Mouse (Mus musculus) midbrain, embryonic 11.5 days (tissue): ENCODE measurements around the gene Krtcap2. TPM values are rescaled to one million over a fixed set of nuclear protein-coding genes. Genes with fewer than 3 reads are reported as not detected.
A peak's percentile ranks its signal among the peaks of the same experiment; 100 is the strongest.

Source experiments
- ATAC-seq: fragments of 200-750 bp; cut with Nextera tagmentation; 2 replicates; pipeline ENCODE4 v1.8.0; 2017; ENCODE audit warnings: moderate TSS enrichment, moderate library complexity; ENCODE audit not compliant: low FRiP score
- DNase-seq: peaks from one replicate; pipeline ENCODE4 v3.0.0; 2015; ENCODE audit warnings: low spot score; ENCODE audit errors: missing footprints
- H3K27ac ChIP-seq: fragments of 300-500 bp; sonication (generic); 2 replicates; pipeline ENCODE4 v1.5.1; 2014; ENCODE audit warnings: low read depth, low read length
- H3K27me3 ChIP-seq: fragments of 300-500 bp; sonication (generic); 2 replicates; pipeline ENCODE4 v1.6.1; 2014; ENCODE audit warnings: mild to moderate bottlenecking, low read length, moderate library complexity, mixed read lengths; ENCODE audit not compliant: control insufficient read depth, insufficient read depth
- H3K36me3 ChIP-seq: fragments of 300-500 bp; sonication (generic); 2 replicates; pipeline ENCODE4 v1.6.1; 2014; ENCODE audit warnings: mild to moderate bottlenecking, low read length, moderate library complexity, mixed read lengths; ENCODE audit not compliant: control insufficient read depth, insufficient read depth
- H3K4me1 ChIP-seq: fragments of 300-500 bp; sonication (generic); 2 replicates; pipeline ENCODE4 v1.6.1; 2014; ENCODE audit warnings: low read length; ENCODE audit not compliant: control insufficient read depth, insufficient read depth
- H3K4me2 ChIP-seq: fragments of 300-500 bp; sonication (generic); 2 replicates; pipeline ENCODE4 v1.6.1; 2014; ENCODE audit warnings: mild to moderate bottlenecking, moderate library complexity
- H3K4me3 ChIP-seq: fragments of 300-500 bp; sonication (generic); 2 replicates; pipeline ENCODE4 v1.5.1; 2014; ENCODE audit warnings: low read depth, low read length
- H3K9ac ChIP-seq: fragments of 300-500 bp; sonication (generic); 2 replicates; pipeline ENCODE4 v1.6.1; 2014; ENCODE audit warnings: low read length
- H3K9me3 ChIP-seq: fragments of 300-500 bp; sonication (generic); 2 replicates; pipeline ENCODE4 v1.6.1; 2016; ENCODE audit warnings: low read length; ENCODE audit not compliant: control insufficient read depth
- WGBS: fragments of 180-500 bp; shearing (Covaris S2); extraction: QIAGEN DNeasy Blood & Tissue Kit; methylation state at CpG from one replicate; pipeline ENCODE4 v1.1.7; 2014; 5-methylcytosine and 5-hydroxymethylcytosine counted together
- polyA plus RNA-seq: library from polyadenylated mRNA; unstranded; fragments of >200 nt; fragmentation: Nextera tagmentation; extraction: Ambion mirVana; gene quantifications from 2 replicates; pipeline ENCODE4 v1.2.1, GENCODE M21; 2014

Gene Krtcap2
- polyA plus RNA-seq, 1 experiment from 2014 or later: 270 TPM

DNA sequence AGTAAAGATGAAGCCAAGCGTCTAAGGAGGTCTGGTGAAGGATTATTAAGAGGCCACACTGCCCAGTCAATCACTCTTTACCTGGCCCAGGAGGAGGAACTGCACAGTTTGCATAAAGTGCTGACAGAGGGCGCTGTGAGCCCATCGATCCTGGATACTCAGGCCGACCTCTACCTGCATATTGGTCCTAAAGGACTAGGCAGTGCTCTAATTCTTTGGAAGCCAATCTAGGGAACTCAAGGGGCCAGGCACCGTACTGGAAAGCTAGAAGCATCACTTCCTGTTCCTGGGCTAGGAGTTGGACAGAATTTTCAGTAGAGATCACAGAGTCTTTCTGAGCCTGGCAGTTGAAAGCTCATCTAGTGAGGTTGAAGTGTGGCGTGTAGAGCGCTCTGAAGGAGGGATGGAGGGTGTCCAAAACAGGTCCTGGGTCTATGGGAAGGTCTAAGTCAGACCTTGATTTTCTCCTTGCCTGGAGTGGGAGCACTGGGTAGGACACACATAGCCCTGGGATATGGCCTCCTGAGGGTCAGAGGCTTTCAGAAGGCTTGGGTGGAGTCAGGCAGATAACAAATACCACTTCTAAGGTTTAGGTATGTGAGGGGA is 4.8 kb downstream of the Krtcap2 start:
- Histone ChIP-seq H3K27me3 (peaks cover 2% of the 10 kb centered on the region; the same call in 1 of the 2 replicates), H3K4me3 (no peak overlapping the region), H3K27ac (no peak overlapping the region), H3K4me2 (no peak overlapping the region), H3K9ac (no peak overlapping the region), H3K4me1 (peaks cover 21% of the 10 kb centered on the region), H3K36me3 (no peaks in the 10 kb centered on the region), H3K9me3 (no peaks in the 10 kb centered on the region)
- no peak for DNase-seq
- no peak for ATAC-seq
- 24% methylated on average over 7 of the region's 7 CpGs for WGBS

DNA sequence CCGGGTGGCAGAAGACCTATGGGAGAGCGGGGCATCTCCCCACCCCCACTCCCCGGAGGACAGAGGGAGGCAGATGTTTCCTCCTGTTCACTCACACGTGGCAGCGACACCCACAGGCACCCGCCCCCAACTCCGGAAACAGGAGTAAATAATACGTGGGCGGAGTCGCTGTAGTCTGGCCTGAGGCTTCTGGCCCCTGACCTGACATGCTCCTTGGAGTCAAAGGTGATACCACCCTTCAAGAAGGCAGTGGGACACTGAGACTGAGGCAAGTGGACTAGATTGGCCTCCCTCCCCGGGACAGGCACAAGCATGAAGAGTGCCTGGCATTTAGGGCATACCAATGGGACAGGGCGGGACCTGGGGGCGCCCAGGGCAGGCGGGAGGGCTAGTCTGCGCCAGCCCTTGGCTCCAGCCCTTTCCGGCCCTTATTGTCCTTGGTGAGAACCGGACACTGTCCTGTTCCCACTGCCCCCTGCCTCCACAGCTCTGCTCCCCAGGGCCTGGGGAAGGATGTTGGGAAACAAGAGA is 5.7 kb downstream of the Krtcap2 start:
- WGBS: 5% methylated on average over 17 of the region's 17 CpGs
- H3K36me3 ChIP-seq: no peaks in the 10 kb centered on the region
- no peaks in the 10 kb centered on the region for H3K9me3 ChIP-seq
- H3K9ac ChIP-seq: peak overlapping the region; percentile 36
- DNase-seq (no peak), ATAC-seq (no peak)
- H3K4me3 ChIP-seq: no peak overlapping the region
- peaks cover 2% of the 10 kb centered on the region; the same call in 1 of the 2 replicates for H3K27me3 ChIP-seq
- peaks cover 18% of the 10 kb centered on the region for H3K4me1 ChIP-seq
- H3K4me2 ChIP-seq: no peak overlapping the region
- H3K27ac ChIP-seq: no peak overlapping the region

GRCm38 (mm10) chr3:89254994-89255393 is 9.2 kb downstream of the Krtcap2 start:
- Histone ChIP-seq H3K9me3 (no peaks in the 10 kb centered on the region), H3K4me1 (peaks cover 10% of the 10 kb centered on the region; the same call in 1 of the 2 replicates), H3K27ac (no peak overlapping the region), H3K4me2 (no peak overlapping the region), H3K4me3 (no peak overlapping the region), H3K27me3 (peaks cover 2% of the 10 kb centered on the region; the same call in 1 of the 2 replicates), H3K9ac (no peak overlapping the region), H3K36me3 (no peaks in the 10 kb centered on the region)
- ATAC-seq: no peak
- WGBS: 91% methylated on average over 5 of the region's 5 CpGs
- no peak for DNase-seq

- ATAC-seq (no peak), DNase-seq (no peak)
- H3K36me3 ChIP-seq: no peaks in the 10 kb centered on the region
- WGBS: 83% methylated on average over 5 of the region's 5 CpGs
- H3K4me2 ChIP-seq: no peak overlapping the region
- H3K9ac ChIP-seq: no peak overlapping the region
- H3K27me3 ChIP-seq: peaks cover 2% of the 10 kb centered on the region; the same call in 1 of the 2 replicates
- no peak overlapping the region for H3K27ac ChIP-seq
- H3K9me3 ChIP-seq: no peaks in the 10 kb centered on the region
- H3K4me3 ChIP-seq: no peak overlapping the region
- H3K4me1 ChIP-seq: peaks cover 6% of the 10 kb centered on the region; the same call in 1 of the 2 replicates
These were observed 10.4 kb downstream of the Krtcap2 start for GRCm38 (mm10) chr3:89256177-89256576.

GRCm38 (mm10) chr3:89259076-89259475 is 13.3 kb downstream of the Krtcap2 start, which contains the start of gene Dpm3:
Gene Dpm3 (plus strand): TSS chr3:89259358.
- Histone ChIP-seq H3K9ac (no peak within 1 kb of the TSS), H3K36me3 (no peaks in the 10 kb centered on the region), H3K4me2 (no peak within 1 kb of the TSS), H3K27me3 (no peaks in the 10 kb centered on the region), H3K27ac (no peak within 1 kb of the TSS), H3K4me1 (no peaks in the 10 kb centered on the region), H3K4me3 (no peak within 1 kb of the TSS), H3K9me3 (no peaks in the 10 kb centered on the region)
- ATAC-seq (no peak), DNase-seq (no peak)
- 61% methylated on average over 7 of the region's 7 CpGs for WGBS

DNA sequence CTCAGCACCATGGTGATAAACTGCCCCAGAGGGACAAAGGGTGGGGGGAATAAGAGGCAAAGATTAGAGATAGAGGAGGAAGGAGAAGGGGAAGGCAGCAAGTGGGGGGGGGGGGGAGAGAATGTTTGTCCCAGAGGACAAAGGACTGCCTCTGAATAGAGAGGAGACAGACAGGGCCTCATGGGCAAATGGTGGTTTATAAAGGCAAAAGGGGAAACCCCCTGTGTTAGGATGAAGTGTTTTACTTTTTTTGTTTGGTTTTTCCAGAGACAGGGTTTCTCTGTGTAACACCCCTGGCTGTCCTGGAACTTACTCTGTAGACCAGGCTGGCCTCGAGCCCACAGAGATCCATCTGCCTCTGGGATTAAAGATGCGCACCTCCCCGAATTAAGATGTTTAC is 14.4 kb downstream of the Krtcap2 start:
- H3K9ac ChIP-seq: 0 out of 2 replicates have a peak overlapping the region, but pooled peaks have one; percentile 2
- H3K9me3 ChIP-seq: no peaks in the 10 kb centered on the region
- no peak overlapping the region for H3K4me3 ChIP-seq
- no peak for DNase-seq
- no peak for ATAC-seq
- no peaks in the 10 kb centered on the region for H3K4me1 ChIP-seq
- no peak overlapping the region for H3K4me2 ChIP-seq
- 58% methylated on average over 3 of the region's 3 CpGs for WGBS
- no peak overlapping the region for H3K27ac ChIP-seq
- H3K27me3 ChIP-seq: no peaks in the 10 kb centered on the region
- H3K36me3 ChIP-seq: no peaks in the 10 kb centered on the region

DNA sequence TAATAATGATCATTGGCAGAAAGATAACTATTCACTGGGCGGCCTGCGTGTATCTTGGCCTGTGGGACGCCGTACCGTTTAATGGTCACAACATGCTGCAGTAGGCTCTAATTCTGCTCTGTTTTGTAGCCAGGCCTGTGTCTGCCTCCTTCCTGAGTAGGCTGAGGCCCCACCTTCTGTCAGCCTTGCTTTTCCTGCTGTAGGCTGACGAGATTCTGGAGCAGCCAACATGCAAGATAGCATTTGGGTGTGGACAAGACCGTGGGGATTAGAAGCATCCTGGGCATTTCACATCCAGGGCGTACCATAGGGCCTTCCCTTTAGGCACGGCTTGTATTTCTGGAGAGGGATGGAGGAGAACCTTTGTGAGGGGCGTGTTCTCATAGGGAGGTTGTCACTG is 16.7 kb downstream of the Krtcap2 start:
- H3K27ac ChIP-seq: no peak overlapping the region
- H3K9me3 ChIP-seq: no peaks in the 10 kb centered on the region
- no peak overlapping the region for H3K9ac ChIP-seq
- WGBS: 75% methylated on average over 10 of the region's 10 CpGs
- H3K36me3 ChIP-seq: no peaks in the 10 kb centered on the region
- ATAC-seq (no peak), DNase-seq (no peak)
- no peak overlapping the region for H3K4me2 ChIP-seq
- no peaks in the 10 kb centered on the region for H3K27me3 ChIP-seq
- peaks cover 12% of the 10 kb centered on the region for H3K4me1 ChIP-seq
- no peak overlapping the region for H3K4me3 ChIP-seq

- no peaks in the 10 kb centered on the region for H3K36me3 ChIP-seq
- H3K9ac ChIP-seq: peak overlapping the region; percentile 80
- H3K27ac ChIP-seq: no peak overlapping the region; the same call in 1 of the 2 replicates
- H3K4me2 ChIP-seq: peak overlapping the region; percentile 97
- peak; percentile 97 for DNase-seq
- peak; percentile 89 for ATAC-seq
- no peaks in the 10 kb centered on the region for H3K27me3 ChIP-seq
- peak overlapping the region; percentile 74 for H3K4me3 ChIP-seq
- H3K4me1 ChIP-seq: peaks cover 20% of the 10 kb centered on the region
- WGBS: under 1% methylated on average over 20 of the region's 20 CpGs
- H3K9me3 ChIP-seq: no peaks in the 10 kb centered on the region
These were observed 20.7 kb downstream of the Krtcap2 start for GRCm38 (mm10) chr3:89266439-89266893.

- WGBS: 43% methylated on average over 8 of the region's 8 CpGs
- no peak overlapping the region for H3K4me2 ChIP-seq
- no peaks in the 10 kb centered on the region for H3K9me3 ChIP-seq
- no peak overlapping the region for H3K9ac ChIP-seq
- ATAC-seq (no peak), DNase-seq (no peak)
- no peak overlapping the region for H3K4me3 ChIP-seq
- no peaks in the 10 kb centered on the region for H3K36me3 ChIP-seq
- no peak overlapping the region for H3K27ac ChIP-seq
- peaks cover 20% of the 10 kb centered on the region for H3K4me1 ChIP-seq
- no peaks in the 10 kb centered on the region for H3K27me3 ChIP-seq
These were observed 23.1 kb downstream of the Krtcap2 start for GRCm38 (mm10) chr3:89268916-89269315.
